Mouse (Mus musculus): ENCODE data around the gene Tmtc1.

DNA sequence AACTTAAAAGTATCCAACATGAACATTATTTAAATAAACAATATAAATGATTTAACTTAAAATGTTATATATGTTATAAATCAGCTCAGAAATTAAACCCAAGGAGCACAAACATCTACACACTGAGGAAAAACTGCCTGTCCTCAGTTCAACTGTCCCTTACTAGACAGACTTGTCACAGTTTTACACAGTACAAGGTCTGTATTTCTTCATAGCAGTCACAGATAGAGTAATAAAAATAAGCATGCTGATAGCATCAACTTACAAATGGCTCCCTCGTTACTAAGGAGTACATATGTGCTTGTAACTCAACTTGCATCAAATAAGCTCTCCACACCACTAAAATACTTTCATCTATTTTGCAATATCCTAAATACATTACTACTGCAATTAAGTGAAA, 239.1 kb downstream of the Tmtc1 start:
- TF ChIP-seq CTCF (IDR thresholded peaks at IDR 0.05; ENCODE audit: low read depth): no peak
- no peak for TF ChIP-seq EP300 (optimal IDR thresholded peaks at IDR 0.05)

All from stomach, postnatal 0 days (tissue).